Mouse (Mus musculus): ENCODE measurements at regions not wholly inside any gene's neighbourhood (a gene's known extent, or its start where the extent isn't known, plus 50 kb on each side); places are given as distances from the start of the nearest gene placed in this dataset.

GRCm38 (mm10) chr10:21446641-21447040, 69.5 kb downstream of the Aldh8a1 start:
- DNase-seq: no peak

DNA sequence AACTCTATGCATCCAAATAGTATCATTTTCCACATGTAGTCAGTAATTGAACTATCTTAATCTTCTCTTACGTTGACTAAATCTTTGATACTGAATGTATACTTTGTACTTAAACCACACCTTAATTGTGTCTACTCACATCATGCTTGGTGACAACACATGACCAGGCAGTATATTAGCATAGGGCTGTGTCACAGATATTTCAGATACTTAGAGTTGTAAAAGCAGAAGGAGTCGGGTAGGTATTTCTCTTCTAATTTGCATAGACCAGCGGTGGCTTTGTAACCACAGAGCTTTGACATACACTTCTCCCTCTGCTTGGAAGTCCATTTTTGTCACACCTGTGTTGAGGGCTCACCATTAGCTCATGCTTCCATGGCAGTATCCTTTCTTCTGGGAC, 71.0 kb downstream of the Aldh8a1 start:
- DNase-seq: no peak

DNA sequence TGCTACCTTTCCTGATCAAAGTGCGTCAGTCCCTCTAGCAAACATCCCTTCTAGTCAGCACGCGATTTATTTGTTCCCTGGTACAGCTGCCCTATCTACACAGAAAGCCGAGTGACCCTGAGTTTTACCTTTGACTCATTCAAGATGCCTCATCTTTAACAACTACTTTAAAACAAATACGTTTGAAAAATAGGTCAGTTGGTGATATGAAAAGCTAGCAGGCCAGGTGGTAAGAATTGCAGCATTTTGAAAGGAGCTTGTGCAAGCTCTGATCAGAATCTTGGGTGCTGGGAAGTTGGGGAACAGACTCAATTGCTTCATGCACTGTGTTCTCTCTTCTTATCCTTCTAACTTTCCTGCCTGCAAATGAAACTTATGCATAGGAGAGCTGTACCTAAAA, 71.9 kb downstream of the Aldh8a1 start:
- DNase-seq: no peak

DNA sequence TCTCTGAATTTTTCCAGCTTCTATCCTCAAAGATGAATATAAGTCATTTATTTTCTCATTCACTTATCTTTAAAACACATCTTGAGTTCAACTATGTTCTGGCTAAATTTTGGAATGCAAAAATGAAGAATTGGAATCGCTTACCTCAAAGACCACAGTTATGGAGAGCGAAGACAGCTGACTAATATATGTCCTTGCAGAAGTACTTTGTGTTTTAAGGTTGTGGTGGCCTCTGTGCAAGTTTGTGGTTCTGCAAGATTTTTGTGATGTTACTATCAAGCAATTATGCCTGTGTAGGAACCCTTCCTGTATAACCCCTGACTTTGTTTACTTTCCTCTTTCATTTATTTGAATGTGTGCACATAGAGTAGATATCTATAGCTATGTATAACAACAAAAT, 75.5 kb downstream of the Aldh8a1 start:
- no peak for DNase-seq

GRCm38 (mm10) chr10:21453527-21453926, 76.4 kb downstream of the Aldh8a1 start:
- DNase-seq: no peak

DNA sequence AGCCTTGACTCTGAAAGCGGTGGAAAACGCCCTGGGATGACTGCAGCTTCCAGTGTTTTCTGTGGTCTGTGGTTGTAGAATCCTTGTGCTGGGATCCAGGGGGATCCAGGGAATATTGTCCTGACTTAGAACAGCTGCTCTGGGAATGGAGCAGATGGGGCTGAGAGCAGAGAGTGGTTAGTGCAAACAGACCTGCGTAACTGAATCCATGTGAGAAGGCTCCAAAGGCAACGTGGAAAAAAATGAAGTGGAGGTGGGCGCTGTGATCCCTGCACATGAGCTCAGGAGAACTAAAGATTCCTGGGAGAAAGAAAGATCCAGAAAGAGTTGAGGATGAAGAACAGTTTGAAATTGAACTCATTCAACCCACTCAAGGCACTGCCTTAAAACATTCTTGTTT, 77.1 kb downstream of the Aldh8a1 start:
- no peak for DNase-seq

DNA sequence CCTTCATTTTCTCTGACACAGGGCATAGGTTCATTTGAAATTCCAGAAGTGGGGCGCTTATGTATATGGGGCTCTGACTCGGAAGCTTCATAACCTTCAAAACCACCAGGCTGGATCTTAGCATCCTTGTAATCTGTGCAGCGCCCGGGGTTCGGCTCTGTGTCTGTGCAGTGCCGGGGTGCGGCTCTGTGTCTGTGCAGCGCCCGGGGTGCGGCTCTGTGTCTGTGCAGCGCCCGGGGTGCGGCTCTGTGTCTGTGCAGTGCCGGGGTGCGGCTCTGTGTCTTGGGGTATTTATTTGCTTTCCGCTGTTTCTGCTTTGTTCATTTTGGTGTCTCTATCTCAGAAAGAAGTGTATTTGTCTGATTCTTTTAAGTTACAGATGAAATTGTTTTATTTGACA, 77.7 kb downstream of the Aldh8a1 start:
- DNase-seq: no peak

- DNase-seq: no peak
Measured at GRCm38 (mm10) chr10:21455863-21456262, 78.8 kb downstream of the Aldh8a1 start.

- no peak for DNase-seq
Measured at GRCm38 (mm10) chr10:21456359-21456758, 79.3 kb downstream of the Aldh8a1 start.

- DNase-seq: no peak
Measured at GRCm38 (mm10) chr10:21456991-21457390, 79.9 kb downstream of the Aldh8a1 start.

DNA sequence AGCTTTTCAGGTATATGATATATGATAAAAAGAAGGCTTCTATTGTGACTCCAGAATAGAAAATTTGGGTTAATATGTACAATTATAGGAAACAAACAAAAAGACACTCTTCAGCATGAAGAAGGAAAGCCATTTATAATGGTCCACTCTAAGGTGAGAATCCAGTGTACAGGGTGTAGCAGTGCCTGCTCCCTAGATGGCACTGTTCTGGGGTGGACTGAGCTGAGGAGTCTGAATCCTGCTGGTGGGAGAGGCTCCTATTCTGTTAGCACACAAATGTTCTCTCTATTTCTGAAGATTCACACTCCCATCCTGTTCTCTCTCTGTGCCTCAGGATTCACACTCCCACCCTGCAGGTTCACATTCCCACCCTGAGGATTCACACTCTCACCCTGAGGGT, 81.5 kb downstream of the Aldh8a1 start:
- DNase-seq: no peak

DNA sequence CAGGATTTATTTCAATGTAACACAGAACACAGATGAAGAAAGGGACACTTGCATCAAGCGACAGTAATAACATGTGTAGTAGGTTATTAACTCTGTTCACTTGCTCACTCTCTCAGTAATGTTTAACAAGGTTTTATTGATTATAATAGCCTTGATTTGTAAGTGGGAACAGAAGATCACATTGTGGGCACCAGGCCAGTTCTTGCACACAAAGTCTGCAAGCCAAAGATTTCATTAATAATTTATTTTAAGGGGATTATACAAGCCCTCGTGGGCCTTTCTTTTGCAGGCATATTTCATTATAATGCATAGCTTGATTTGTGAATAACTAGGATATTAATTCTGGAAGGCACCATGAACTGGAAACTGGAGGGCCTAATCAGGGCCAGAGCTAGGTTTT, 83.0 kb downstream of the Aldh8a1 start:
- DNase-seq: peak; percentile 47

DNA sequence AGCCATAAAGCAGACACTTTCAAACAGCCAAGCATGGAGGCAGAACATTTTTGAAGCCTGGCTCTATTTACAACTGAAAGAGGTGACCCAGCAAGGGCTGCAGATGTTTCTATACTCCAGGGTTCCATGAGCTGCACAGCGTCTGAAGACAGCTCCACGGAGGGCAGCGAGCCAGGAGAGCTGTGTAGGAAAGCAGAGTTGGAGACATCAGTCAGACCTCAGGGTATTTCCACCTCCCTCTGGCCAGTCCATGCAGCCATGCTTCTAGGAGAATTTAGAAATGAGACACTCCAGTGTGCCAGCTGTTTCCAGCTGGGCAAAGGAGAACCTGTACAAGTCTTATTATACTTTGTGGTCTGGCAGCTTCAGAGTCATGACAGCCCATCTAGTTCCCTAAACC, 85.8 kb downstream of the Aldh8a1 start:
- no peak for DNase-seq

- DNase-seq: peak; percentile 89
Measured at GRCm38 (mm10) chr10:21465362-21465761, 88.3 kb downstream of the Aldh8a1 start.

GRCm38 (mm10) chr10:21465806-21466377, 88.8 kb downstream of the Aldh8a1 start:
- DNase-seq: no peak

DNA sequence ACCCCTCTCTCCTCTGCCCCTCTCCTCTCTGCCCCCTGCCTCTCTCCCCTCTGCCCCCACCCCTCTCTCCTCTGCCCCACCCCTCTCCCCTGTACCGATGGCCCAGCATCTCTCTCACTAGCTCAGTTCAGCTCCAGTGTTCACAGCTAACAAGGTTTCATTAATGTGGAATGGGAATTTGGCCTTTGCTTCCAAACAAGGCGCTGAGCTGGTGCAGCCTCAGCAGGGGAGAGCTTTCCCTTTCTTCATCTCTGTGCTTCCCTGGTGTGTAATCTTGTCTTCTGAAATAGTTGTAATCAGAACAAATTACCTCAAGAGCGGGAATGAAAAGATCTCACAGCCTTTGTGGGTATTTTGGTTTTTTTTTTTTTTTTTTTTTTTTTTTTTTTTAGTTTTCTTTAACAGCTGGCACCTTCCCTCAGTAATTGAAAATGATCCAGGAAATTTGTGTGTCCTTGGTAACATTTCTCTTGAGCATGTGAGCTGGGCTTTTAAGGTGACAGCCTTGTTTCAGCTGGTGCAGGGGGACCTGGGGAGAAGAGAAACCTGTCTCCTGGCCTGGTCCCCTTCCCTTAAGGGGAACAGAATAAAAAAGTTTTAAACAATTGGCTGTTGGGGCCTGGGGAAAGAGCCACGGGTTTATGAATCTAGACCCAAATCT, 90.5 kb downstream of the Aldh8a1 start:
- peak; percentile 34 for DNase-seq

GRCm38 (mm10) chr10:21468421-21468820, 91.3 kb downstream of the Aldh8a1 start:
- DNase-seq: no peak

DNA sequence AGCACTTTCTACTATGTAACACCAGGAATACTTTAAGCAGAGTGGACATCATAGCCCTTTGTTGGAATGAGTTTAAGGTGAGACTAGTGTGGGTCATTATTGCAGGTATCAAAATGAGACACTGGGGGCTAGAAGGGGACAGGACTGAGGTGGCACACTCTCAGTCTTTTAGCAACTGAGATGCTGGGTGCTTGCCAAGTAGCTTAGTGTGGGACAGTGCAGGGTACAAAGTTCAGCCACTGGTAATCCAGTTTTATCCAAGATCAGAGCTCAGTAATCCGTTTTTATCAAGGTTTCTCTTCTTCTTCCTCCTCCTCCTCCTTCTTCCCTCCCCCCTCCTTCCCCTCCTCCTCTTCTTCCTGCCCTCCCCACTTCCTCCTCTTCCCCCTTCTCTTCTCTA, 92.9 kb downstream of the Aldh8a1 start:
- peak; percentile 39 for DNase-seq

GRCm38 (mm10) chr10:21470589-21470988, 93.5 kb downstream of the Aldh8a1 start:
- DNase-seq: no peak

DNA sequence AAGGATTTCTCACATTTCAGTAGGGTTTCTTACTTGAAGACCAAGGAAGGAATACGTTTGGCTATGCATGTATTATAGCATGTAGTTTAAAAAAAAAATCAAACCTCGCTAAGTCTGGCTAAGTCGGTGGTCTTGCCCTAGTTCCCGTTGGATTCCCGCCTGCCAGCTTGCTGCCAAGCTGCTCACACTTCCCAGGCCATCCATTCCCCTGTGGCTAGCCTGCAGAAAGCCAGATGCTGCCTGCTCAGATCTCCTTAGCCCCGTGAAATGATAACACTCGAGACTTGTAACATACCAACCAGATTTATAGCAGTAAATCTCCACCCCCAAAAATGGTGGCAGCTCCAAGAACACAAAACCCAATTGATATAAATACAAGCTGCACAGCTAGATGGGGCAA, 97.2 kb downstream of the Aldh8a1 start:
- no peak for DNase-seq

DNA sequence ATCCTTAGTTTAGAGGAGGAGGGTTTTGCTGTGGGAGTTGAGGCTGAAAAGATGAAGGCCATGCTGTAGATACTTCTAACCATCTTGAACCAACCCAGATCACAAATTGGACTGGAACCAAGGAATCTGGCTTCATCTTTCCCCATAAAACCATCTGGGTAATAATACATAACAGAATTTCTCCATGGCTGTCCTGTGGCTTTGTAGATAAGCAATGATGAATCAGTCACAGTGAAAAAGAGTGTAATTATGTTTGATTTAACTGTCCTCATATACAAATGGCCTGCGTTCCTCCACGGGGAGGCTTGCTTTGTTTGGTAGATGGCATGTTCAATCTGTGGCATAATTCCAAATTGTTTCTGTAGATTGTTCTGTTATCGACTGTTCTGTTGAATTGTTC, 100.9 kb downstream of the Aldh8a1 start:
- no peak for DNase-seq

DNA sequence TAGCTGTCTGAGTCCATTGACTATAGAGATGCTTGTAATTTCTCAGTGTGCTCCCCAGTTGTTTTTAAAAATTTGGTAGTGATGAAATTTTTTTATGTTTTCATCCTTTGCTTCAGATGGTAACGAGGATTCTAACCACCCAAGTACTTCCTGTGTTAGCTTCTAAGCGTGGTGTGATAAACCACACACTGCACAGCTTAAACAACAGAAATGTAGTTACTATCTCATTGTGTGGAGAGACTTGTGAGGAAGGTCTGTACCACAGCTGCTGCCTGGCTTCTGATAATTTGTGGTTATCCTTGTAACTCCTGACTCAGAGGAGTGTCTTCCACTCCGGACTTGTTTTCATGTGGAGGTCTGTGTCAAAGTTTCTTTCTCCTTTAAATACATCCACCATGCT, 102.3 kb downstream of the Aldh8a1 start:
- no peak for DNase-seq

DNA sequence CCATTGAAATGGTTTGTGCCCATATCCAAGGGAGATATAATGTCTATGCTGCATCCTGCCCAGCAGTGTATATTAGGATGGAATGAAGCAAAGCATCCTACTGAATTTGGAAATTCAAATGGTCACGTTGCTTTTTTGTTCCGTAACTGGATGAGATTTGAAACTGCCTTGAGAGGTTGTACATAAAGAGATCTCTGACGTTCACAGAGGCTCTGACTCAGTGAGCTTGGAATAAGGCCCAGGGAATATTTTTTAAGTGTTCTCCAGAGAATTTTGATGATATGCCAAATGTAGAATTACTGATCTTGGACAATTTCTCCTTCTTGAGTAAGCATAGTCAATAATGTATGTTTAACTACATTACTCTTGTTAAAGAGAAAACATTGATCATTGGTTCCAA, 104.2 kb downstream of the Aldh8a1 start:
- DNase-seq: no peak

DNA sequence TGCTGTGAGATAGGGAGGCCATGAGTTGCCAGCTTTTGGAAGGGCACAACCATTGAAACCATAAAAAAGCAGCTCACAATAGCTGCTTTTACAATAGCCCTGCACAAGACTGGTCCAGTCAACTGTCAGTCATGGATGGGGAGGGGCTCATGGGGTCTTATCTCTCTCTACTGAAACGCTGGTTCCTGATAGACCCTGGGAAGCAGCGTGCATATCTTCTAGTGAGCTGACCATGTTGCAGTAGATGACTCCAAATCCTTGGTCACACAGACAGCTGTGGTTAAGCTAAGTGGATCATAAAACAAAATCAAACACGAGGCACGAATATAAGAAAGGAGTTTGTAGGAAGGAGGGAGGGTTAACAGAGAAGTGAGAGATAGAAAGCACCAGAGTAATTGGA, 105.0 kb downstream of the Aldh8a1 start:
- no peak for DNase-seq

GRCm38 (mm10) chr10:21482659-21483058, 105.6 kb downstream of the Aldh8a1 start:
- DNase-seq: peak; percentile 45
